Mouse (Mus musculus) hindlimb bud, embryonic 11.5 days (tissue): ENCODE measurements at regions not wholly inside any gene's neighbourhood (a gene's known extent, or its start where the extent isn't known, plus 50 kb on each side); places are given as distances from the start of the nearest gene placed in this dataset.

Experiments
- DNase-seq: peaks from one replicate; pipeline ENCODE4 v3.0.0-alpha.2; 2012; ENCODE audit warnings: low read depth, low spot score; ENCODE audit errors: extremely low spot score

DNA sequence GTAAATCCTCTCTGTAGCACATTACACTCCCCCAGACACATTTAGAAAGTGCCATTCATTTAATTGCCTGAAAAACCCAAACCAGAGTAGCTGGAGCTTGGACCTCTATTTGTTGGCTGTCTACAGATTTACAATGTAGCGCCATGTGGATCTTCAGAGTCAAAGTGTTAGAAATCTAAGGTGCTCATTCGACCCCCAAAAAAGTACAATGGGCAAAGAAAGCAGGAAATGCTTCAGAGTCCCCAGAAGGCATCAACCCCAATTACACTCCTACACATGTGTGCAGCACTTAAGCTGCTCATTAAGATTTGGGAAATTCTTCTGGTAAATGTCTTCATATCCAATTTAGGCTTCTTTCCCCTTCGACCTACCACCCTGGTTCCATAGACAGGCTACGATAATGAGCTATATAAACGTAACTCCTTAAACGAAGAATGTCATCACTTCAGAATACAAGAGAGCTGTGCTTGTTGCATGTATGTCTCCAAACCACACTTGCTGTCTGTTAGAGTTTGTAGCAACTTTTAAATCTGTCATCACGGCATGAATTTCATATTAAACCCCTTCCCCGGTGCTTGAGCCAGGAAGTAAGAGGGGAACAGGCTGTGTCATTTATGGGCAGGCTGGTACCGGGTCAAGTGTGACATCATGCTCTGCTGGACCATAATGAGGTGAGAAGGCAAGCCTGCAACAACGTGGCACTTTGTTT lies 219.4 kb upstream of the Hnrnpa3 start:
- peak; percentile 89 for DNase-seq

DNA sequence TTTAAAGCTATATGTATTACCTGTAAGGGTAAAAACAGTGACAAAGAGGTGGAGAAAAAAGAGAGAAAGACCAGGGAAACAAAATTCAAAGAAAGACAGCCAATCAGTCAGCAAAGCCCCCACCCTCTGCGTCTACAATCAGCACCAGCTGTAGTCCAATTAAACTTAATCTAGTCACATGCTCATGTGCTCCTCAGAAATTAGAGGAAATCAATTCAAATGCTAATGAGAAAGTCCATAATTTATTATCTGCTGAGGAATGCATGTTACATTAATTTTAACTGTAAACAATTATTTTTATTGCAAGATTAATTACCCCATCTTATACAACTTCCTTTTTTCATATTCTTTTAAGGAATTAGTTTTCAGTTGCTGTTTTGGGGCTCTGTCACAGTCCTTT lies 216.4 kb upstream of the Hnrnpa3 start:
- no peak for DNase-seq

DNA sequence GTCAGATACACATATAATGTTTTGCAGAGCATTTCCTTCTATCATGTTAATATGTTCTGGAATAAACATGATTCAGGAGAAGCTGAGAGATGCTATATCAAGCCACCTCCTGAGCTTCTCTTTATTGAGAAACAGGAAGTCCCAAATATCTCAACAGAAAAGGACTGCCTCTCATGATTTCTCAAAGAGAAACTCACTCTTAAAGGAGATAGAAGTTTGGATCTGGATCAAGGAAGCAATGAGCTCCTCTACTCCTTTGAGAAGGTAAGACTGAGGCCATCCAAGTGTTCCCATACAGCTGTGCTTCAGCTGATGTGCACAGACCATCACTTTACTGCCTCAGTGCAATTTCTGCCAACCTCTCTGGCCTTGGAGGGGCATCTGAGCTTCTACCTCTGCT lies 213.9 kb upstream of the Hnrnpa3 start:
- DNase-seq = no peak

DNA sequence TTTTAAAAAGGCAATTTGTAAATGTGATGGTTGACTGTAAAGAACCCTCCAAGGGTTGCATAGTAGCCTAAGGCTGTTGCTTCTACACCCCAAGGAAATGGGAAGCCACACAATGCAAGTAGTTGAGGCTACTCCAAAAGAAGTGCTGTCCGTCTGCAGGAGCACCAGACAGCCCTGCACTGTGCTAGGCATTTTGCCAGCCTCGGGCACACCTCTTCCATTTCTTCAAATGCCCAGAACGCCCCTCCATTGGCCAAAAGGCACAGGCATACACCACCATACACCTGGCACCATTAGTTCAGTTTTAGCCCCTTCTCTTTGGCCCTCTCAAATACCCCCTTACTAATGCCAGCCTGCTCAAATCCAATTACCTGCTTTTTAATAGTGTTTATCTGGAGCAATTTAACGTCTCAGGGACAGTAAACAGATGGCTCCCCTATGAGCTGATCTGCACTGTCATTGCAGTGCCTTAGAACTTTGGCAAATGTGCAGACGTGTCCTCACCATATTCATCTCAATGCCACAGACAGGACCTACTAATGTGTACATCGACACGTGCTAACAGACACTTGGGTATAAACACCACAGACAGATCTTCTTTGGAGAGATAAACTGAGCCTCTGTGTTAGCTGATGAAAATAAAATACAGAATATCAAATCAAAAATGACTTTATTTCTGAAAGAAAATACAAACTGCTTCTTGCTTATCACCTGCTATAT lies 211.9 kb upstream of the Hnrnpa3 start:
- DNase-seq = no peak

DNA sequence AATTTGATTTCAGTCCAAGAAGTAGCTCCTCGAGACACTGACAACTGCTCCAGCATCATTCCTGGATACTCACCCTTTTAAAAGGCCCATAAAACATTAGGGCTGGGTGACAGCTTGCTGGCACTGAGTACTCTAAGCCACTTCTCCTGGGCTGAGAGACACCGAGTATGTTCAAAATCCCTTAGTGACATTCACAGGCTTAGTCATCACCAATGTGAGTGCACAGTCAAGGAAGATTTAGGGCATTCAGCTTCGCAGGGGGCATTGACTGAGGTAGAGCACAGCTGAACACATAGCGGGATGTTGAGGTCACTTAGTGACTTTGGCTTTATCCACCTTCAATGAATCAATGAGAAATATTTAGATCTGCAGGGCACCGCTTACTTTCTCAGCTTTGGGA lies 210.8 kb upstream of the Hnrnpa3 start:
- no peak for DNase-seq

DNA sequence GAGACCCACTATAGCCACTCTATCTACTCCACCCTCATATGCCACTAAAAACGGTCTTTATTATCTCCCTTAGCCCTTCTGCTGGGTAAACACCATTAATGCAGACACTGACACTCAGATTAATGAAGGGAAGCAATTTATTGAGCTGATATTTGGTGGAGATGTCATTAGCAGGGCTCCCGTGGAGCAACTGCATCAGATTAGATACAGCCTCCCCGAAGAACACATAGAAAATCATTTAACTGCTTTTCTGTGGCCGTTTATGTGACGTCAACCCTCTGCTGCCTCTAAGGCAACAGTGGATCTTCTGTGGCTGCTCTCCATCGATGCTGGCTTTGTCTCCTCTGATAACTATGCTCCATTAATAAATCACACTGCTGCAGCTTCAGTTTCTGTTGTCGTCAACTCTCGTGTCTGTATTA lies 207.2 kb upstream of the Hnrnpa3 start:
- DNase-seq = no peak

DNA sequence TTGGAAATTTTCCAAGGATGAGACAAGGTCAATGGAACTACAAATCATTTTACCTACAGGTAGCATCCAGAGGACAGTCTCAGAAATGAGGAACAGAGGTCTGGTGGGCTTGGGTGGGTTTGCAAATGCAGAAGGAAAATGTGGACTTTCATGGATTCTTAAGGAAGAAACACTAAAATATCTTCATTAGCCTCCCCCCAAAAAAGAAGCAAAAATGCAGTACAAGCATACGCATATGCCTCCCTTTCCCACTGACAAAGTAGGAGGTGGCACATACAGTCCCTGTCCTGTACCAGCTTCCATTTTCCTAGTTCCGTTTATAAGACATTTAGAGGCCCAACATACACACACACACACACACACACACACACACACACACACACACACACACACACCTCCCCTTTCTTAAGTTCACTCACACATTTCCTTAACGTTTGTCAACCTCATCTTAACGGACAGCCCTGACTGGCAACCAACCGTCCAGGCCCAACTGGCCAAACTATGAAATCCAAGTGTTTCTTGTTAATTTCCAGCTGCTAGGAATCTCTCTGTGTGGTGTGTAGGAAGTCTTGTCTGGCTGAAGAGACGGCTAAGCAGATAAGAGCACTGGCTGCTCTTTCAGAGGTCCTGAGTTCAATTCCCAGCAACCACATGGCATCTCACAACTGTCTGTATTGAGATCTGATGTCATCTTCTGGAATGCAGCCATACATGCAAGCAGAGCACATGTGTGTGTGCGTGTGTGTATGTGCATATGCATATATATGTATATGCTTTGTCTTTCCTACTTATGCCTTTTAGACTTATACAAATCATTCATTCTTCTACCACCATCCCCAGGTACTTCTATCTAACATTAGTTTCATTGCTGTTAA lies 206.6 kb upstream of the Hnrnpa3 start:
- no peak for DNase-seq

DNA sequence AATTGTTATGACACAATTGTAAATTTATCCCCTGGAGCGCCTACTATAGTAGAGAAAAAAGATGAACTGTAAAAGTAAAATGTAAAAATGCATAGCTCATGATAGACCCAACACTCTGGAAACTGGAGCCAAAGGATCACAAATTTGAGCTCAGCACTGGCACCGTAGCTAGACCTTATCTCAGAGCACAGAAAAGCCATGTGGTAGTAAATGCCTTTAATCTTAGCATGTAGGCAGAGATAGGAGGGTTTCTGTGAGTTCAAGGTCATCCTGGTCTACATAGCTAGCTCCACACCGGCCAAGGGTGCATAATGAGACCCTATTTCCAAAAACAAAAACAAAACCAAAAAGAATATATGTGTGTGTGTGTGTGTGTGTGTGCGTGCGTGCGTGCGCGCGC lies 203.6 kb upstream of the Hnrnpa3 start:
- DNase-seq = no peak

DNA sequence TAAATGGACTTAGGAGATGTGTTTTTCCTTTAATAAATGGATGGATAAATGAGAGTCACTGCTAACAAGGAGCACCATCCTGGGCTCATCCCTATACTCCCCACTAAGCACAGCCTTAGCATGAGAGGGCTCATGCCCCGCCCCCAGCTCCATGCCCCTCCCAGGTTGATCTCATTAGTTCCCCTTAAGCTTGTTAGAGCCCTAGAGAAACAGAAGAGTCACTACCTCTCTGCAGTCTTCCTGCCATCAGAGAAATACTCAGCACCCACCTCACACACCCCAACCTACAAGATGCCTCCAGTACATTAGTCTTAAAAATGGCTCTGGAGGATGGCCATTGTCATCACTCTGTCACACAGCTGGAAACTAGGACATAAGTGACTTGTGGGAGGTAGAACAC lies 202.8 kb upstream of the Hnrnpa3 start:
- no peak for DNase-seq

DNA sequence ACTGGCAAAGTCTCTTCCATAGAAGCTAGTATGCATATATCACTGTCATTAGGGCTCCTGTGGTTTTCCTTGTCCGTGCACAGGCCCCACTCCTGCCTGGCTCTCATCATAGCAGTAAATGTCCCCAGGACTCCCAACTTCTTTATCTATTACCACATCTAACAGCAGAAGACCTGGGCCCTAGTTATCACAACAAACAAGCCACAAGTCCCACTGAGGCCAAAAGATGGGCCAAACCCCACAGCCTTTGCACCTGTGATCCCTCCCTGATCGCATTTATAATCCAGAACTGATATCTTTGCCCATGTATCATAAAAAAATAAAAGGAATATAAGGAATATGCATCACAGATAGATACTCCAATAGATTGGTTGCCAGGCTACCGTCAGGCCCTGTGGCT lies 201.6 kb upstream of the Hnrnpa3 start:
- no peak for DNase-seq

DNA sequence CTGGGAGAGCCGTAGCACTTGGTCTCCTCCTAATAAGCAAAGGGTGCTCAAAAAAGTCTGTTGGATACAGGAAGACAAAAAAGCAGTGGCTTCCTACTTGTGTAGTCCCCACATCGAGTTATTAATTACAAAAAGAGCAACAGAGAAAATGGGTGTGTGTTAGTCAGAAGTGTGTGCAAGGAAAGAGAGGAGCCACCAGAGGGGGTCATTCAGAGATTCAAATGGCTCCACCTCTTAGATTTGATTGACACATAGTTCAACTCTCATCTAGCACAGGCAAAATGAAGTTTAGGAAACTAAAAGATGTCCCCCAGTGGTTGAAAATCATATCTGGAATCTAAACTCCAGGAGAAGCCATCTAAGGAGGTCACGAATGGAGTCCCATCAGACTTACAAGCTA lies 200.2 kb upstream of the Hnrnpa3 start:
- DNase-seq = no peak

DNA sequence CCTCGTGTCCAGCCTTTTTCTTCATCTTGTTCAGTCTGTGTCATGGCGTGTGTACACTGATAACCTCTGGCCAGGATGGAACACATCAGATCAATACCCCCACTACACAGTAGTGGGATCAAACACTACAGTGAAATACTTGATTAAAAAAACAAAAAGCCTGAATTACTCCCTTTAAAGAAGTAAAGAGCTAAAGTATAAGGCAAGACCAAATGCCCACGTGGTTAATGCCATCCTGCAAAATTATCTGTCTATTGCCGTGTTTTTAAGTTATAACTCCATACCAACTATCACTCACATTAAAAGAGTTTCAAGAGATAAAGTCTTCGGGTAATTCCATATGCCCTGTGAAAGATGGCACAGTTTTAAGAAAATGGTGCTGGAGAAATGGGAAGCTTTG lies 198.6 kb upstream of the Hnrnpa3 start:
- no peak for DNase-seq

DNA sequence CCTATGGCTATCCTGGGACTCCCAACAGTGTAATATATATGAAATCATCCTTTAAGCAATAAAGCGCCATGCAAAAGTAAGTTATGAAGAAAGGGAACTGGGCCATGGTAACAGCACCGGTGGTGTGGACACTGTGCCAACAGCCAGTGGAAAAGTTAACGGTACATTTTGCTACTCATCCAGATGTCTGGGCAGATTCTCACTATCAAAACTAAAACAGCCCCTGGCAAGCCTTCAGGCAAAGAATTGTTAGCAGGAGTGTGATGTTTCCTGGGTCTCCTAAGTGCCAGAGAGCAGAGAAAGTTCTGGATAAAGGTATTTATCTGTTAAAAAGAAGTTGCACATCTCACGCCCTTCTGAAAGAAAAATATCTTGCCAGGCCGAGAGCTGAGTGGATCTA lies 198.0 kb upstream of the Hnrnpa3 start:
- no peak for DNase-seq

DNA sequence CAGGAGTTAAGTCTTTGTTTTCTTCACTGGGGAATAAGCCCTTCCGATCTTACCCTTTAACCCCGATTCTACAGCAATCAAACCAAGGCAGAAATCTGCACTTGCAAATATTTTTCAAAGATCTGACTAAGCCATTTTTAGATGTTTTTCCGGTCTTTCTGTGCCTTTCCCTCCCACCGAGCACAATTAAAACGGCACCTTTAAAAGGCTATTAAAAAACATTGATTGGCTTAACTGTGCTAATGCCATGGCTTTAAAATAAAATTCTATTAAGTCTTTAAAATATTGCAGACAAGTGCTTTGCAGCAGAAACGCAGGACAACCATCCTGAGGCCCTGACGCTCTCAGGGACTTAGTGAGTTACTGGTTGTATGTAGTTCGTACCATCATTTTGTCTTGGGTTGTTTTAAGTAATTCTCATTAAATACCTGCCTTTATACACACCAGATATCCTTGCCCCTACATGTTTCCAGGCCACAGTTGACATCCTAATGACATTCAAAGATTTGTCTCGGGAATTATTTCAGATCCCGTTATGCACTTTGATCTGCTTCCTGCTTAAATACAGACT lies 197.6 kb upstream of the Hnrnpa3 start:
- no peak for DNase-seq

DNA sequence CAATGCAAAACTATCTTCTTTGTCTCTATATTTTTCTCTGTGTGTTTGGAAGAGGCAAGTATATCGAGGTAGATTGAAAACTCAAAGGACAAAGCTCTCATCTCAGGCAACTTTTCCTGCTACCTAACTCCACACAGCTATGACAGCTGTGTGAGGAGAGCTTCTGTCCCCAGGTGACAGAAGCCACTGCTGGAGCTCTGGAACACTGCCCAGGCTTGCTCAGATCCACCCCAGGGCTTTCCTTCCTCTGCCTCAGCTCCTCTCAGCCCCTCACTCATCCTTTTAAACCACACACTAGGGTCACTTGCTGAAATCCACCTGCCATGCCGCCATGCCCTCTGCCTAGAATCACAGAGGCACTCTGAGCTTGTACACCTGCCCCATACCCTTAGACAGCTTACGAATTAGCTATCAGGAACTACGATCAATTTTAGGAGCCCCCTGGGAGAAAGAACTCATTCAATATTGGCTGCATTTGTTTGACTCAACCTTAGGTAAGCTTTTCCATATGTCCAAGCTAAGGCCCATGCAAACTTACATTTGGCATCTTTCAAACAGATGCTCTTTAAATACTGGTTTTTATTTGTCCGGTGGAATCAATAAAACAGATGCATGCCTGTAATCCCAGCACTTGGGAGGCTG lies 196.9 kb upstream of the Hnrnpa3 start:
- DNase-seq = no peak

DNA sequence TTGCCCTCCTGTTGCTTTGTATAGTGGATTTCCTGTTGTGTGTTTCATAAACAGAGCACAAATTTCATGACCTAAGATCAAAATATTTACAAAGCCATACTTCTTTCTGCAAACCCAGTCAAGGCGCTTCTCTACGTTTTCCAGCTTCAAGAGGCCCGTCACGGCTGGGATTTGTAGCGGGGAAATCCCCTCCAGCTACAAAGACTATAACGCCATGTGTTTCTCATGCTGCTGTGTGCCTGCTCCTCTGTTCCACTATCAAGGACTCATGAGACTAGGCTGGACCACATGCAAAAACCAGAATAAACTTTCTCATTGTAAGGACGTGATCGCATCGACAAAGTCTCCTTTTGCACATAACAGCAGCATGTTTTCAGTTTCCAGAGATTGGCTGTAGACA lies 196.0 kb upstream of the Hnrnpa3 start:
- no peak for DNase-seq

DNA sequence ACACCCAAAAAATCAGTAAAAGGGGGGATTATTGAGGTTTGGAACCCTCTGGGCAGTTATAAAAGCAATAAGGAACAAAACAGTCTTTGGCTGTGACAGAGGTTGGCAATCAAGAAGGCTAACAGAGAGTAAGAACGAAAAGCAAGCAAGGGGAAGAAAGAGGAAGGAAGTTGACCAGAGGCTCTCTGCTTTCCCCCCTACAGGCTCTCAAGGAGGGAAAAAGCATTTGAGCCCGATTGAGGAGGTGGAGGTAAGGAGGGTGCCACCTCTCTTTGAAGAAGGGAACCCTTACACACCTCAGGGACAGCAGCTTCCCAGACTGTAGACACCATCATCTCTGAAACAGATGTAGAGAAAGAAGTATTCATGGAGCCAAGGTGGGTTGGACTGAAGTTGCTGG lies 194.6 kb upstream of the Hnrnpa3 start:
- DNase-seq = no peak

DNA sequence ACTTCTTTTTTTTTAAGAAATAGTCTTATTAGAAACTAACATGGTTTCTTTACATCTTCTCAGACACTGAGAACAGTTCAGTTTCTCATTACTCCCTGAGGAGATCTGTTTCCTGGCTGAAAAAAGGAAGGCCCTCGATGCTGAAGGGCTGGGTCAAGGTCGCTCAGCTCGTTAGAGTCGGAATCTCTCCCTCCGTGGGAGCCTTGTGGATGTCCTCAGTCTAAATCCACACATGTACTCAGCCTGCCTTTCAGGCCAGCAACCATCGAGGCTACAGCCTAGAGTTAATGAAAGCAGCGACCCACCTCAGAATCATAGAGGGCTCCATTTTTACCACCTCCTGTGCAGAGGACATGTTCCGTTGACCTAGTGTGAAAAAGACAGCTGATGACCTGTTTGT lies 190.2 kb upstream of the Hnrnpa3 start:
- DNase-seq = no peak

DNA sequence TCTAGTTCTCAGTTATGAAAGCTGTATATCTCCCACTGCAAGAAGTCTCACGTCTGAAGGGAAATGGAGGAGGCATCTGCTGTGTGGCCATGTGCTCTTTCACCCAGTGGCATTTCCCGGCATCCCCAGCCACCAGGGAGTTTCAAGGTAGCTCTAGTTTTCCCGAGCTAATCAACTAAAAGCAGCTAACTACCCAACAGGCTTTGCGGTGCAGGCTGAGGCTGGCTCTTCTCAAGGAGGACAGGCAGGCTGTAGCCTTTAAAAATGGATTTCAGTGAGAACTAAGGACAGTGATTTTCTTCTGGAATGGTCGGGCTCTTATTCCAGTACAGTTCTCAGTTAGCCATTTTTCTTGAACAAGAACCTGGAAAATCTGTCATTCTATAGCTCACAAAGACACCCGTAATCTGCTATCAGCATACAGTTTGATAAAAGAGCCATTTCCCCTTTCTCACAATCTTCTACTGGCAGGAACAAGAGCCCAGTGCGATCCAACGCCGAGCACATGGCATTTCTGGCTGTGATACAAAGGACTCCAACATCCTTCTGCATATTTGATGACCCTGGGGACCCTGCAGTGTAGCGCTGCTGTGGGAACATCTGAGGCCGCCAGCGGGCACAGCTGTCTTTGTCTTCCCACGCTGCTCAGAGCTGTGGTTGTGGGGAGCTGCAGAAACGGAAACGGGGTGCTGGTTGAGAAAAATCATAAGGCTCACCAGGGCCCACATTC lies 188.9 kb upstream of the Hnrnpa3 start:
- DNase-seq = no peak

DNA sequence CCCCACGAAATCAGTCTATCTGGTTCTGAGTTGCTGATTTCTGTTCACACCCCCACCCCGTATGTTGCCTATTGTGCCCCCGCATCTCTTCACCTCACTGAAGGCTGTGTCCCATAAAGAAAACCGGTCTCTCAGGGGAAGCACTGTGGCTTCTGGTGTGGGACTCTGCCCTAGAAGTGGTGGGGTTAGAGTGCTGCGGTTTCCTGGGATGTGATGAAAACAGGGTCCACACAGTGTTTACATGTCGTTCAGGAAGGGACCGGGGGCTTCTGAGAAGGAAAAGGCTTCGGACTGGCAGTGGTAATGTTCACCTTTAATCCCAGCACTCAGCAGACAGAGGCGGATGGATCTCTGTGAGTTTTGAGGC lies 188.4 kb upstream of the Hnrnpa3 start:
- DNase-seq = no peak
